Mouse (Mus musculus) gastrocnemius, adult 18-20 months (tissue): ENCODE results near the gene Nudt14. TPM values are rescaled to one million over a fixed set of nuclear protein-coding genes. Genes with fewer than 3 reads are reported as not detected.

Experiments used
- DNase-seq: peaks from one replicate; pipeline ENCODE4 v3.0.0; 2021; ENCODE audit warnings: low spot score
- total RNA-seq, 2 experiments: library from RNA; stranded (reverse); gene quantifications; 2 replicates each; pipeline ENCODE4 v1.2.3; 2021

Nudt14 gene
- total RNA-seq, 2 experiments from 2014 or later: 6.5 to 7.6 TPM

- no peak for DNase-seq
Observed at GRCm38 (mm10) chr12:112950761-112951129, 8.8 kb upstream of the Nudt14 start.

GRCm38 (mm10) chr12:112950040-112950760, 8.3 kb upstream of the Nudt14 start:
- peak; percentile 82 for DNase-seq

GRCm38 (mm10) chr12:112947307-112947706, 5.4 kb upstream of the Nudt14 start:
- no peak for DNase-seq

- DNase-seq: no peak
Observed at GRCm38 (mm10) chr12:112943669-112944068, 1.7 kb upstream of the Nudt14 start.

GRCm38 (mm10) chr12:112941156-112941775, 658 bp downstream of the Nudt14 start:
- no peak for DNase-seq

GRCm38 (mm10) chr12:112940710-112941109, 1.2 kb downstream of the Nudt14 start:
- no peak for DNase-seq

- no peak for DNase-seq
Observed at GRCm38 (mm10) chr12:112940238-112940637, 1.7 kb downstream of the Nudt14 start.

GRCm38 (mm10) chr12:112938873-112939565, 2.9 kb downstream of the Nudt14 start:
- no peak for DNase-seq

GRCm38 (mm10) chr12:112938366-112938765, 3.6 kb downstream of the Nudt14 start:
- DNase-seq: no peak

GRCm38 (mm10) chr12:112937906-112938305, 4.0 kb downstream of the Nudt14 start:
- no peak for DNase-seq

GRCm38 (mm10) chr12:112932647-112933046, 9.3 kb downstream of the Nudt14 start:
- DNase-seq: peak; percentile 77

- peak; percentile 73 for DNase-seq
Observed at GRCm38 (mm10) chr12:112929562-112930352, 12.2 kb downstream of the Nudt14 start, which contains the start of gene Jag2. Gene Jag2, minus strand, starts transcription at chr12:112929776.

GRCm38 (mm10) chr12:112928401-112929241, 13.3 kb downstream of the Nudt14 start:
- no peak for DNase-seq

GRCm38 (mm10) chr12:112927265-112927664, 14.7 kb downstream of the Nudt14 start:
- DNase-seq: no peak

GRCm38 (mm10) chr12:112925950-112926349, 16.0 kb downstream of the Nudt14 start:
- DNase-seq: no peak

- DNase-seq: no peak
Observed at GRCm38 (mm10) chr12:112922541-112922940, 19.4 kb downstream of the Nudt14 start.

GRCm38 (mm10) chr12:112921518-112921917, 20.4 kb downstream of the Nudt14 start:
- DNase-seq: no peak

GRCm38 (mm10) chr12:112917906-112918305, 24.0 kb downstream of the Nudt14 start:
- DNase-seq: no peak

- DNase-seq: no peak
Observed at GRCm38 (mm10) chr12:112917486-112917885, 24.4 kb downstream of the Nudt14 start.

GRCm38 (mm10) chr12:112916698-112917400, 25.1 kb downstream of the Nudt14 start:
- peak; percentile 88 for DNase-seq
